Mouse (Mus musculus): ENCODE results near the gene Csmd2.

DNA sequence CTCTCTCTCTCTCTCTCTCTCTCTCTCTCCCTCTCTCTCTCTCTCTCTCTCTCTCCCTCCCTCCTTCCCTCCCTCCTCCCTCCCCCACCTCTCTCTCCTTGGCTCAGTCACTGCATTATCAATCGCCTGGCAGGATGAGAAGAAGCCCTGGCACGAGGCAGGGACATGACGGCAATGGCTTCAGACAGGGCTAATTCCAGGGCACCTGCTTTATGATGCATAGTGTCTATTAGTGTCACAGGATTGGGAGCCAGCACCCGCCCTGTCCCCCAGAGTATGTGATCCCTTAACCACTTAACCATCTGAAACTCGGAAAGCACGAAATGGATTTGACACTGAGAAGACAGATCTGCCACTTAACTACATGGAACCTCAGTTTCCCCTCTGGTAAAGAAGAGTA, 384.1 kb downstream of the Csmd2 start:
- no peak for TF ChIP-seq CTCF (IDR thresholded peaks at IDR 0.05)
- no peak for TF ChIP-seq EP300 (IDR thresholded peaks at IDR 0.05)
